Mouse (Mus musculus) megakaryocyte, embryonic 14.5 days (primary cell): ENCODE results near the gene Dcp1b. TPM values are rescaled to one million over a fixed set of nuclear protein-coding genes. Genes with fewer than 3 reads are reported as not detected.

Source experiments
- H3K27me3 ChIP-seq: replicated peaks from 2 replicates; pipeline ENCODE3; 2012; ENCODE audit warnings: inconsistent platforms
- H3K36me3 ChIP-seq: replicated peaks from 2 replicates; pipeline ENCODE3; 2012; ENCODE audit warnings: low read length, inconsistent platforms, mixed read lengths
- H3K4me1 ChIP-seq: 2 replicates; pipeline ENCODE4 v1.6.1; 2012; ENCODE audit warnings: inconsistent platforms
- H3K4me3 ChIP-seq: replicated peaks from 2 replicates; pipeline ENCODE3; 2012; ENCODE audit warnings: moderate library complexity, mild to moderate bottlenecking, inconsistent platforms
- H3K9me3 ChIP-seq: 2 replicates; pipeline ENCODE4 v1.6.1; 2012; ENCODE audit warnings: inconsistent platforms
- FLI1 ChIP-seq: IDR thresholded peaks from 2 replicates; pipeline ENCODE4 v1.6.1; 2012; ENCODE audit warnings: low read length, inconsistent platforms, mixed read lengths
- GATA1 ChIP-seq: IDR thresholded peaks from 3 replicates; pipeline ENCODE4 v1.6.1; 2012; ENCODE audit warnings: mixed read lengths, low read length, inconsistent platforms, borderline replicate concordance
- polyA plus RNA-seq: library from polyadenylated mRNA; stranded (reverse); fragments of >175 nt; gene quantifications from 2 replicates; pipeline ENCODE4 v1.2.3, GENCODE M21; 2012; ENCODE audit warnings: low replicate concordance; ENCODE audit not compliant: insufficient read depth

Dcp1b gene
- polyA plus RNA-seq, 1 experiment = 22.1 TPM

GRCm38 (mm10) chr6:119165677-119166076 is 9.4 kb upstream of the Dcp1b start:
- peaks cover 11% of the 10 kb centered on the region for H3K9me3 ChIP-seq
- H3K27me3 ChIP-seq = peaks cover 26% of the 10 kb centered on the region
- H3K36me3 ChIP-seq = no peaks in the 10 kb centered on the region
- H3K4me3 ChIP-seq = no peak overlapping the region
- no peak for TF ChIP-seq FLI1
- no peak for TF ChIP-seq GATA1
- H3K4me1 ChIP-seq = peaks cover 19% of the 10 kb centered on the region

- Histone ChIP-seq H3K4me1 (peaks cover 75% of the 10 kb centered on the region), H3K27me3 (no peaks in the 10 kb centered on the region), H3K36me3 (peaks cover 18% of the 10 kb centered on the region), H3K9me3 (no peaks in the 10 kb centered on the region), H3K4me3 (peak overlapping the region; percentile 100)
- TF ChIP-seq GATA1 (no peak), FLI1 (no peak)
These were observed 562 bp upstream of the Dcp1b start for GRCm38 (mm10) chr6:119174307-119175074.

GRCm38 (mm10) chr6:119176103-119176502 is 1.1 kb downstream of the Dcp1b start:
- peak overlapping the region; percentile 100 for H3K4me3 ChIP-seq
- H3K9me3 ChIP-seq = no peaks in the 10 kb centered on the region
- H3K36me3 ChIP-seq = peaks cover 34% of the 10 kb centered on the region
- TF ChIP-seq FLI1 (no peak), GATA1 (no peak)
- peaks cover 78% of the 10 kb centered on the region for H3K4me1 ChIP-seq
- no peaks in the 10 kb centered on the region for H3K27me3 ChIP-seq

- Histone ChIP-seq H3K27me3 (no peaks in the 10 kb centered on the region), H3K4me1 (peaks cover 77% of the 10 kb centered on the region), H3K9me3 (no peaks in the 10 kb centered on the region), H3K36me3 (peaks cover 42% of the 10 kb centered on the region), H3K4me3 (peak overlapping the region; percentile 60)
- TF ChIP-seq FLI1 = no peak
- TF ChIP-seq GATA1 = no peak
These were observed 2.0 kb downstream of the Dcp1b start for GRCm38 (mm10) chr6:119177101-119177500.

GRCm38 (mm10) chr6:119180188-119180587 is 5.1 kb downstream of the Dcp1b start:
- TF ChIP-seq GATA1 = no peak
- TF ChIP-seq FLI1 = no peak
- Histone ChIP-seq H3K36me3 (peaks cover 72% of the 10 kb centered on the region), H3K4me3 (no peak overlapping the region)

GRCm38 (mm10) chr6:119182211-119182610 is 7.2 kb downstream of the Dcp1b start:
- Histone ChIP-seq H3K4me3 (peak overlapping the region; percentile 3), H3K4me1 (peaks cover 55% of the 10 kb centered on the region), H3K36me3 (peaks cover 84% of the 10 kb centered on the region), H3K9me3 (no peaks in the 10 kb centered on the region), H3K27me3 (no peaks in the 10 kb centered on the region)
- TF ChIP-seq GATA1 (no peak), FLI1 (no peak)

More at GRCm38 (mm10) chr6:119180188-119180587, 5.1 kb downstream of the Dcp1b start:
- H3K27me3 ChIP-seq = no peaks in the 10 kb centered on the region
- no peaks in the 10 kb centered on the region for H3K9me3 ChIP-seq
- peaks cover 59% of the 10 kb centered on the region for H3K4me1 ChIP-seq

- no peak for TF ChIP-seq GATA1
- TF ChIP-seq FLI1 = no peak
- Histone ChIP-seq H3K4me1 (peaks cover 47% of the 10 kb centered on the region), H3K4me3 (no peak overlapping the region), H3K9me3 (no peaks in the 10 kb centered on the region), H3K27me3 (no peaks in the 10 kb centered on the region), H3K36me3 (peaks cover 87% of the 10 kb centered on the region)
These were observed 8.7 kb downstream of the Dcp1b start for GRCm38 (mm10) chr6:119183781-119184180.

GRCm38 (mm10) chr6:119186658-119187057 is 11.6 kb downstream of the Dcp1b start:
- Histone ChIP-seq H3K27me3 (no peaks in the 10 kb centered on the region), H3K9me3 (no peaks in the 10 kb centered on the region), H3K36me3 (peaks cover 89% of the 10 kb centered on the region), H3K4me3 (no peak overlapping the region), H3K4me1 (peaks cover 26% of the 10 kb centered on the region)
- no peak for TF ChIP-seq GATA1
- no peak for TF ChIP-seq FLI1

GRCm38 (mm10) chr6:119187631-119188030 is 12.6 kb downstream of the Dcp1b start:
- no peaks in the 10 kb centered on the region for H3K27me3 ChIP-seq
- H3K9me3 ChIP-seq = no peaks in the 10 kb centered on the region
- TF ChIP-seq GATA1 (no peak), FLI1 (no peak)
- no peak overlapping the region for H3K4me3 ChIP-seq
- H3K36me3 ChIP-seq = peaks cover 91% of the 10 kb centered on the region
- peaks cover 23% of the 10 kb centered on the region for H3K4me1 ChIP-seq

- Histone ChIP-seq H3K9me3 (no peaks in the 10 kb centered on the region), H3K4me3 (no peak overlapping the region), H3K36me3 (peaks cover 88% of the 10 kb centered on the region), H3K27me3 (no peaks in the 10 kb centered on the region), H3K4me1 (peaks cover 53% of the 10 kb centered on the region)
- TF ChIP-seq GATA1 = no peak
- no peak for TF ChIP-seq FLI1
These were observed 16.4 kb downstream of the Dcp1b start for GRCm38 (mm10) chr6:119191478-119191877.
